Comparison of ENCODE assay signal across 8 mouse cellular contexts in genomic region chr15:100761419-100762185, GRCm38 (mm10). TPM values are rescaled to one million over a fixed set of nuclear protein-coding genes. Genes with fewer than 3 reads are reported as not detected.
DNase-seq lines count a peak whose midpoint lies in the region; ATAC-seq and TF ChIP-seq lines count a peak whose summit lies in the region.

TSS of gene Slc4a8 (plus strand) at chr15:100761747.

- under 1% methylated on average over 54 of the region's 64 CpGs for WGBS in forebrain, embryonic 14.5 days
- WGBS in liver, postnatal 0 days (ENCODE audit: insufficient replicate concordance) = under 1% methylated on average over 57 of the region's 64 CpGs
- WGBS in neural tube, embryonic 13.5 days = under 1% methylated on average over 43 of the region's 64 CpGs

- TF ChIP-seq CTCF in liver, postnatal 0 days (IDR thresholded peaks at IDR 0.05; ENCODE audit: low read depth) = peak; percentile 56

- no peaks in the 10 kb centered on the region for H3K9me3 ChIP-seq in forebrain, embryonic 14.5 days (replicated peaks; ENCODE audit: control insufficient read depth, low read length)
- no peaks in the 10 kb centered on the region for H3K9me3 ChIP-seq in liver, postnatal 0 days (ENCODE audit: low read length)
- no peaks in the 10 kb centered on the region for H3K9me3 ChIP-seq in neural tube, embryonic 13.5 days

- H3K9ac ChIP-seq in forebrain, embryonic 14.5 days (ENCODE audit: low read length) = peak within 1 kb of the TSS; percentile 81
- H3K9ac ChIP-seq in liver, postnatal 0 days (replicated peaks) = no peak within 1 kb of the TSS
- H3K9ac ChIP-seq in neural tube, embryonic 13.5 days = peak within 1 kb of the TSS; percentile 81

- peaks cover 16% of the 10 kb centered on the region for H3K4me1 ChIP-seq in forebrain, embryonic 14.5 days (ENCODE audit: control insufficient read depth, insufficient read depth, low read length)
- peaks cover 9% of the 10 kb centered on the region for H3K4me1 ChIP-seq in liver, postnatal 0 days (ENCODE audit: insufficient read depth)
- H3K4me1 ChIP-seq in neural tube, embryonic 13.5 days (replicated peaks) = peaks cover 33% of the 10 kb centered on the region

- intact Hi-C loops in heart, postnatal 10 days (cut with DNase I) = no loop called here

- 0 out of 2 replicates have a peak, but pooled peaks cover 4% of the 10 kb centered on the region for H3K36me3 ChIP-seq in forebrain, embryonic 14.5 days (ENCODE audit: control insufficient read depth, insufficient read depth, low read length)
- no peaks in the 10 kb centered on the region for H3K36me3 ChIP-seq in liver, postnatal 0 days (replicated peaks; ENCODE audit: insufficient read depth, low read length)
- peaks cover 11% of the 10 kb centered on the region; the same call in 1 of the 2 replicates for H3K36me3 ChIP-seq in neural tube, embryonic 13.5 days

- H3K27me3 ChIP-seq in forebrain, embryonic 14.5 days (replicated peaks; ENCODE audit: control insufficient read depth, insufficient read depth, low read length) = no peaks in the 10 kb centered on the region
- peaks cover 38% of the 10 kb centered on the region for H3K27me3 ChIP-seq in liver, postnatal 0 days (ENCODE audit: insufficient read depth, low read length)
- H3K27me3 ChIP-seq in neural tube, embryonic 13.5 days = no peaks in the 10 kb centered on the region

- no peak for TF ChIP-seq EP300 in liver, postnatal 0 days (IDR thresholded peaks at IDR 0.05; ENCODE audit: low read depth)

- peak within 1 kb of the TSS; percentile 72 for H3K4me2 ChIP-seq in forebrain, embryonic 14.5 days (ENCODE audit: low read length)
- H3K4me2 ChIP-seq in liver, postnatal 0 days (ENCODE audit: low read depth, low read length) = peak within 1 kb of the TSS; percentile 80
- peak within 1 kb of the TSS; percentile 71 for H3K4me2 ChIP-seq in neural tube, embryonic 13.5 days

- DNase-seq in CD8-positive naive resting alpha-beta T cell, adult 2 months (ENCODE audit: low read depth in 2 of 2, low spot score in 2 of 2) = peak; percentile 70 to 77
- peak; percentile 96 for DNase-seq in forebrain, embryonic 14.5 days (ENCODE audit: low spot score)
- peak; percentile 86 to 87 for DNase-seq in heart, postnatal 10 days
- peak; percentile 93 for DNase-seq in layer of hippocampus, adult 11-12 months (ENCODE audit: low spot score)
- DNase-seq in liver, postnatal 0 days = peak; percentile 77
- DNase-seq in telencephalon, adult 2 months (ENCODE audit: low read depth, low spot score) = peak; percentile 85

- peak within 1 kb of the TSS; percentile 85 for H3K27ac ChIP-seq in forebrain, embryonic 14.5 days (ENCODE audit: low read depth, low read length)
- H3K27ac ChIP-seq in liver, postnatal 0 days (ENCODE audit: low read depth) = no peak within 1 kb of the TSS
- H3K27ac ChIP-seq in neural tube, embryonic 13.5 days (replicated peaks) = peak within 1 kb of the TSS; percentile 92

- peak within 1 kb of the TSS; percentile 74 for H3K4me3 ChIP-seq in forebrain, embryonic 14.5 days (ENCODE audit: low read depth, low read length)
- peak within 1 kb of the TSS; percentile 44 for H3K4me3 ChIP-seq in liver, postnatal 0 days (ENCODE audit: low read depth, low read length)
- peak within 1 kb of the TSS; percentile 67 for H3K4me3 ChIP-seq in neural tube, embryonic 13.5 days

- peak; percentile 93 for ATAC-seq in cerebellum, adult (ENCODE audit: insufficient number of reproducible peaks, low FRiP score, low TSS enrichment)
- peak; percentile 98 for ATAC-seq in forebrain, embryonic 14.5 days
- peak; percentile 77 for ATAC-seq in liver, postnatal 0 days
- ATAC-seq in neural tube, embryonic 13.5 days (ENCODE audit: low read depth) = peak; percentile 96

RNA-seq across cellular contexts. Expression of gene Slc4a8, which starts in this region (rescaled TPM):
- 11.2 and 17.8 TPM in 2 replicates for polyA plus RNA-seq in forebrain, embryonic 14.5 days (2014; fragmentation: Nextera tagmentation; extraction: Ambion mirVana)
- 1 to 10 TPM; 2.6 to 7.8 TPM for total RNA-seq in heart, postnatal 10 days (2021)
- polyA plus RNA-seq in liver, postnatal 0 days (2015; fragmentation: Nextera tagmentation; extraction: Ambion mirVana) = 1.0 and 1.1 TPM in 2 replicates
- 17.9 and 20.3 TPM in 2 replicates for polyA plus RNA-seq in neural tube, embryonic 13.5 days (2015; fragmentation: Nextera tagmentation; extraction: Ambion mirVana)
